Mouse (Mus musculus) thymus, adult 2 months (tissue): ENCODE data around the gene Tas1r3. TPM values are rescaled to one million over a fixed set of nuclear protein-coding genes. Genes with fewer than 3 reads are reported as not detected.

Experiments
- DNase-seq: peaks from one replicate; pipeline ENCODE4 v3.0.0; 2021
- H3K27ac ChIP-seq: fragments of 200-500 bp; 2 replicates; pipeline ENCODE4 v1.5.1; 2012; ENCODE audit warnings: low read length, control low read depth; ENCODE audit not compliant: control insufficient read depth, insufficient read depth
- H3K27me3 ChIP-seq: fragments of 200-500 bp; 2 replicates; pipeline ENCODE4 v1.6.1; 2012; ENCODE audit warnings: mild to moderate bottlenecking, low read length, moderate library complexity, mixed read lengths; ENCODE audit not compliant: control insufficient read depth, insufficient read depth
- H3K36me3 ChIP-seq: fragments of 200-500 bp; 2 replicates; pipeline ENCODE4 v1.6.1; 2012; ENCODE audit warnings: mild to moderate bottlenecking, low read length, moderate library complexity; ENCODE audit not compliant: control insufficient read depth, insufficient read depth
- H3K4me1 ChIP-seq: fragments of 200-500 bp; replicated peaks from 2 replicates; pipeline ENCODE4 v1.6.1; 2012; ENCODE audit warnings: low read length; ENCODE audit not compliant: control insufficient read depth, insufficient read depth
- H3K4me3 ChIP-seq: fragments of 200-500 bp; 2 replicates; pipeline ENCODE4 v1.5.1; 2012; ENCODE audit warnings: mild to moderate bottlenecking, low read length, control low read depth, moderate library complexity; ENCODE audit not compliant: control insufficient read depth, insufficient read depth
- CTCF ChIP-seq: fragments of 200-500 bp; IDR thresholded peaks from 2 replicates; pipeline ENCODE4 v1.5.1; 2012; ENCODE audit warnings: mild to moderate bottlenecking, control low read depth, low read length, moderate library complexity, borderline replicate concordance; ENCODE audit not compliant: control insufficient read depth, poor library complexity, insufficient read depth; ENCODE audit errors: extremely low read depth
- POLR2A ChIP-seq: fragments of 200-500 bp; IDR thresholded peaks from 2 replicates; pipeline ENCODE4 v1.6.1; 2012; ENCODE audit warnings: mild to moderate bottlenecking, low read length, control low read depth, moderate library complexity; ENCODE audit not compliant: control insufficient read depth, poor library complexity, insufficient read depth; ENCODE audit errors: extremely low read depth
- WGBS: fragments of 180-500 bp; shearing (Covaris S2); methylation state at CpG from one replicate; pipeline ENCODE4 v1.1.7; 2018; 5-methylcytosine and 5-hydroxymethylcytosine counted together
- polyA plus RNA-seq: library from polyadenylated mRNA; depleted of rRNA; stranded (reverse); fragments of >200 nt; gene quantifications from 2 replicates; pipeline ENCODE4 v1.2.3, GENCODE M21; 2012

Tas1r3 gene
- polyA plus RNA-seq, 1 experiment = 3.0 TPM

GRCm38 (mm10) chr4:155904318-155905102 is 41.3 kb upstream of the Tas1r3 start:
- H3K27me3 ChIP-seq = no peaks in the 10 kb centered on the region
- no peak overlapping the region for H3K27ac ChIP-seq
- peaks cover 25% of the 10 kb centered on the region for H3K36me3 ChIP-seq
- no peaks in the 10 kb centered on the region for H3K4me1 ChIP-seq
- TF ChIP-seq POLR2A (no peak), CTCF (no peak)
- WGBS = 95% methylated on average over 13 of the region's 13 CpGs
- DNase-seq = no peak
- H3K4me3 ChIP-seq = no peak overlapping the region

GRCm38 (mm10) chr4:155903246-155903645 is 40.1 kb upstream of the Tas1r3 start:
- Histone ChIP-seq H3K4me1 (no peaks in the 10 kb centered on the region), H3K4me3 (no peak overlapping the region), H3K27me3 (no peaks in the 10 kb centered on the region), H3K27ac (no peak overlapping the region), H3K36me3 (peaks cover 34% of the 10 kb centered on the region)
- DNase-seq = no peak
- WGBS = 98% methylated on average over 13 of the region's 13 CpGs
- no peak for TF ChIP-seq POLR2A
- TF ChIP-seq CTCF = no peak

- 87% methylated on average over 3 of the region's 3 CpGs for WGBS
- no peak for DNase-seq
- Histone ChIP-seq H3K36me3 (peaks cover 34% of the 10 kb centered on the region), H3K27ac (no peak overlapping the region), H3K4me1 (no peaks in the 10 kb centered on the region), H3K4me3 (no peak overlapping the region), H3K27me3 (no peaks in the 10 kb centered on the region)
- no peak for TF ChIP-seq CTCF
- no peak for TF ChIP-seq POLR2A
Observed at GRCm38 (mm10) chr4:155901205-155901604, 38.0 kb upstream of the Tas1r3 start.

DNA sequence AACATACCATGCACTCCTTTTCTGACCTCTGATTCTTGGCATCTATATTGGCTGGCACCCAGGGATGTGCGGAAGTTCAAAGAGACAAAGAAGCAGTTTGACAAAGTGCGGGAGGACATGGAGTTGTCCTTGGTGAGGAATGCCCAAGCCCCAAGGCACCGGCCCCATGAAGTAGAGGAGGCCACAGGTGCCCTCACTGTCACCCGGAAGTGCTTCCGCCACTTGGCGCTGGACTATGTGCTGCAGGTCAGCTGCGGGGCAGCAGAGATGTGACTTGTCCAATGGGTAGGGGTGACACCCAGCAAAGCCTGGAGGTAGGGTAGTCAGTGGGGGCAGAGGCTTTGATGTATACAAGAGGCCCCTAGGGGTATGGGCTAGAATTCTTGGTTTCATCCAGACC is 36.2 kb upstream of the Tas1r3 start:
- Histone ChIP-seq H3K27ac (no peak overlapping the region), H3K4me3 (no peak overlapping the region), H3K4me1 (peaks cover 6% of the 10 kb centered on the region), H3K27me3 (no peaks in the 10 kb centered on the region), H3K36me3 (peaks cover 34% of the 10 kb centered on the region)
- WGBS = 98% methylated on average over 7 of the region's 7 CpGs
- no peak for DNase-seq
- TF ChIP-seq CTCF (no peak), POLR2A (no peak)

- H3K36me3 ChIP-seq = peaks cover 34% of the 10 kb centered on the region
- no peak for DNase-seq
- no peak overlapping the region for H3K27ac ChIP-seq
- no peaks in the 10 kb centered on the region for H3K27me3 ChIP-seq
- TF ChIP-seq CTCF (no peak), POLR2A (no peak)
- H3K4me1 ChIP-seq = peaks cover 16% of the 10 kb centered on the region
- WGBS = 100% methylated on average over 2 of the region's 2 CpGs
- H3K4me3 ChIP-seq = no peak overlapping the region
Observed at GRCm38 (mm10) chr4:155898318-155898717, 35.2 kb upstream of the Tas1r3 start.

DNA sequence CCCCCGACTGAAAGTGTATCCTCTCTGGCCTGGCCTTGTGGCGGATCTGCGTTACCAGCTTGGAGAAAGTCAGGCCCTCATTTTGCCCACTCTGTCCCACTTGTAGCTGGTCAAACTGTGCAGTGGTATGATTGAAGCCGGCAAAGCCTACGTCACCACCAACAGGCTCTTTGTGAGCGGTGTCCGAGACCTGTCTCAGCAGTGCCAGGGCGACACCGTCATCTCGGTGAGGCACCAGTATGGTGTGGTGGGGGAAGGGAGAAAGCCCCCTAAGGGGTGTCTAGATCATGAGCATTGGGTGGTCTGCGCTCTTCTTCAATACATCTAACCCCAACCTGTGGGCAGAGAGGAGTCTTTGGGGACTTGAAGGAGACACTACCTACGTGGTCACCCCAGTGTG is 33.3 kb upstream of the Tas1r3 start:
- TF ChIP-seq POLR2A = no peak
- no peak for TF ChIP-seq CTCF
- Histone ChIP-seq H3K4me1 (peaks cover 24% of the 10 kb centered on the region), H3K4me3 (no peak overlapping the region), H3K27ac (no peak overlapping the region), H3K36me3 (peaks cover 26% of the 10 kb centered on the region), H3K27me3 (no peaks in the 10 kb centered on the region)
- DNase-seq = no peak
- 99% methylated on average over 12 of the region's 12 CpGs for WGBS
